Mouse (Mus musculus): ENCODE data around the gene Cacna1f. TPM values are rescaled to one million over a fixed set of nuclear protein-coding genes. Genes with fewer than 3 reads are reported as not detected.

The Cacna1f gene
- total and polyA plus RNA-seq, 3 experiments, result 0.02 TPM; not detected in 2

DNA sequence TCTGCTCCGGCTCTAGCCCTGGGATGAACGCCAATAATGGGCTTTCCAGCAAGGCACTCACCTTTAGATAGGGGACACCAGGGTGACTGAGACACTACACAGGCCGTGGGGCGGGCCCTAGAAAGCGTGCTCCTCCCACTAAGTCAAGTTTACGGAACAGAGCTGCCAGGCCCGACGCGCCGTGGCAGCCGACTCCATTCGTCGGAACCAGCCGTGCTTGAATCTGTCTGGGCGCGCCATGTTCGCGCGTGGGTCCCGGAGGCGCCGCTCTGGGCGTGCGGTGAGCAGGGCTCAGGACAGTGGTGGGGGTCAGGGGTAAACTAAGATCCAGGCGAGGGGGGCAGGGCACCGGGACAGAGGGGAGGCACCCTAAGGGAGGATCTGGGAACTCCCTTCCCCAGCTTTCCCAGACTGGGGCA lies 50.3 kb downstream of the Cacna1f start, which contains the start of gene Prickle3:
Gene Prickle3 (plus strand): TSS at position 40 of the 419 bp plus-strand sequence.
- Histone ChIP-seq H3K27ac (peak within 1 kb of the TSS; percentile 87), H3K9ac (ENCODE audit: low read depth, low read length) (peak within 1 kb of the TSS; percentile 85), H3K4me3 (peak within 1 kb of the TSS; percentile 56), H3K79me2 (replicated peaks; ENCODE audit: control insufficient read depth, insufficient read depth, low read length) (no peaks in the 10 kb centered on the region), H3K36me3 (ENCODE audit: control insufficient read depth, insufficient read depth, low read length) (peaks cover 13% of the 10 kb centered on the region), H3K4me1 (ENCODE audit: control insufficient read depth, insufficient read depth, low read length) (peaks cover 6% of the 10 kb centered on the region), H3K27me3 (ENCODE audit: control insufficient read depth, insufficient read depth, low read length) (no peaks in the 10 kb centered on the region)
- intact Hi-C loops (cut with DNase I), result loop anchor here (1.0 kb wide), 1 partner anchor 8 kb away; no protein-coding TSS in a partner anchor
- no peak for TF ChIP-seq CTCF (IDR thresholded peaks at IDR 0.05)
- TF ChIP-seq POLR2A (IDR thresholded peaks at IDR 0.05; ENCODE audit: insufficient read depth, low read depth, low read length), result peak; percentile 76
- WGBS, result 12% methylated on average over 26 of the region's 26 CpGs
- peak; percentile 74 to 85 for DNase-seq

DNA sequence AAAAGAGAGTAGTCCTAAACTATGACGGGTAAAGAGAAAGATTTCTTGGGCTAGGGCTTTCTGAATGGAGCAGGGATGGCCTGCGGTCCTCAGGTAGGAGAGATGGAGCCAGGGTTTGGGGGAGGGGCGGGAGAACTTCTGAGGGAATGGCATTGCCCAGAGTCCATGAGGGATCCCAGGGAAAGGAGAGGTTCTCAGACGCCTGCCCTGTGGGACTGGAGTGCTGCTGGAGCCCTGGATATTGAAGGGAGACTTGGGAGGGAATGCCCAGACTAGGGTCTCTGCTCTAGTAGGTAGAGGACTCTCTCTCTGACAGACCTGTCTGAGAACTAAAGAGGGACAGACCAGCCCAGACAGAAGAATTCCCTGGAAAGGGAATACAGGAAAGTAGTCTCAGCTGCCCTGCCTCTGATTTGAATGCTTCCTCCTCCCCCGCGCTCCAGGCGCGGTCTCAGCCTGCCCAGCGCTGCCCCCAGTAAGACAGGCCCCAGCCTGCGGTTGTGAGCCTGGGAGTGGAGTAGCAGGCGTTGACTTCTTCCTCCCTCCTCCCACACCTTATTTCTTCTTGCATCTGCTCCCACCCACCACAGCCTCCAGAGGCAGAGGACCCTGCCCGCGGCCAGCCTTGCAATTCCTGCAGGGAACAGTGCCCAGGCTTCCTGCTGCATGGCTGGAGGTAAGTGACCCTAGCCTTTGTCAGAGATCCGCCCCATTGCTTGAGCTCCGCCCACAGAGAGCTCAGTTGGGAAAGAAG lies 51.3 kb downstream of the Cacna1f start:
- 21% methylated on average over 15 of the region's 15 CpGs for WGBS
- Histone ChIP-seq H3K4me1 (ENCODE audit: control insufficient read depth, insufficient read depth, low read length) (peaks cover 6% of the 10 kb centered on the region), H3K27me3 (ENCODE audit: control insufficient read depth, insufficient read depth, low read length) (no peaks in the 10 kb centered on the region), H3K79me2 (replicated peaks; ENCODE audit: control insufficient read depth, insufficient read depth, low read length) (no peaks in the 10 kb centered on the region), H3K36me3 (ENCODE audit: control insufficient read depth, insufficient read depth, low read length) (peaks cover 16% of the 10 kb centered on the region), H3K4me3 (peak overlapping the region; percentile 56), H3K27ac (peak overlapping the region; percentile 87), H3K9ac (ENCODE audit: low read depth, low read length) (peak overlapping the region; percentile 85)
- TF ChIP-seq POLR2A (IDR thresholded peaks at IDR 0.05; ENCODE audit: insufficient read depth, low read depth, low read length), result peak; percentile 81
- no peak for TF ChIP-seq EP300 (IDR thresholded peaks at IDR 0.05; ENCODE audit: insufficient read depth, low read depth, low read length)
- DNase-seq, result peak; percentile 67 to 77
- intact Hi-C loops (cut with DNase I), result no loop called here

GRCm38 (mm10) chrX:7658785-7659589 lies 52.1 kb downstream of the Cacna1f start:
- Histone ChIP-seq H3K4me1 (ENCODE audit: control insufficient read depth, insufficient read depth, low read length) (peaks cover 9% of the 10 kb centered on the region), H3K79me2 (replicated peaks; ENCODE audit: control insufficient read depth, insufficient read depth, low read length) (no peaks in the 10 kb centered on the region), H3K9ac (ENCODE audit: low read depth, low read length) (peak overlapping the region; percentile 42), H3K4me3 (peak overlapping the region; percentile 56; the same call in 1 of the 2 replicates), H3K36me3 (ENCODE audit: control insufficient read depth, insufficient read depth, low read length) (peaks cover 18% of the 10 kb centered on the region), H3K27ac (peak overlapping the region; percentile 87), H3K27me3 (ENCODE audit: control insufficient read depth, insufficient read depth, low read length) (no peaks in the 10 kb centered on the region)
- TF ChIP-seq EP300 (IDR thresholded peaks at IDR 0.05; ENCODE audit: insufficient read depth, low read depth, low read length) (0 out of 2 replicates have a peak, but pooled peaks have one; percentile 46), CTCF (IDR thresholded peaks at IDR 0.05) (no peak)
- 43% methylated on average over 11 of the region's 11 CpGs for WGBS
- peak in 1 of 2 experiments; percentile 70 for DNase-seq
- intact Hi-C loops (cut with DNase I), result no loop called here

DNA sequence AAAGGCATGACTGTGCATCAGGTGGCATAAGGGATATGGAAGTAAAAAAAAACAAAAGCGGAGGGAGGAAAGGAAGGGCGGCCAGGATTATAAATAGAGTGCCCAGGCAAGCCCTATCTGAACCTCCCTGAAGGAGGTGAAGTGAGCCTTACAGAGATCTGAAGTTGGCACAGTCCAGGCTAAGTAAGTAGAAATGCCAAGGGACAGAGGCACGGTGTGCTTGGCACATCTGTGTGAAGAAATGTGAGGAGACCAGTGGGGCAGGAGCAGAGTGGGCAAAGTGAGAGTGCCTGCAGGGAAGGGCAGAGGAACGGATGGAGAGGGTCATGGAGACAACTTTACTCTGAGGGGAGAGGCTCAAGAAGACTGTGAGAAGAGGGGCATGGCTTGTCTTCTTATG lies 54.2 kb downstream of the Cacna1f start:
- H3K27ac ChIP-seq, result peak overlapping the region; percentile 70
- peak overlapping the region; percentile 10; the same call in 1 of the 2 replicates for H3K9ac ChIP-seq (ENCODE audit: low read depth, low read length)
- 43% methylated on average over 4 of the region's 4 CpGs for WGBS
- no peaks in the 10 kb centered on the region for H3K27me3 ChIP-seq (ENCODE audit: control insufficient read depth, insufficient read depth, low read length)
- H3K4me3 ChIP-seq, result no peak overlapping the region
- no peaks in the 10 kb centered on the region for H3K79me2 ChIP-seq (replicated peaks; ENCODE audit: control insufficient read depth, insufficient read depth, low read length)
- intact Hi-C loops (cut with DNase I), result no loop called here
- H3K4me1 ChIP-seq (ENCODE audit: control insufficient read depth, insufficient read depth, low read length), result peaks cover 11% of the 10 kb centered on the region
- peak in 1 of 2 experiments; percentile 14 for DNase-seq
- TF ChIP-seq EP300 (IDR thresholded peaks at IDR 0.05; ENCODE audit: insufficient read depth, low read depth, low read length), result no peak
- no peak for TF ChIP-seq POLR2A (IDR thresholded peaks at IDR 0.05; ENCODE audit: insufficient read depth, low read depth, low read length)
- TF ChIP-seq CTCF (IDR thresholded peaks at IDR 0.05), result no peak
- H3K36me3 ChIP-seq (ENCODE audit: control insufficient read depth, insufficient read depth, low read length), result peaks cover 27% of the 10 kb centered on the region

- H3K79me2 ChIP-seq (replicated peaks; ENCODE audit: control insufficient read depth, insufficient read depth, low read length), result no peaks in the 10 kb centered on the region
- intact Hi-C loops (cut with DNase I), result no loop called here
- TF ChIP-seq CTCF (IDR thresholded peaks at IDR 0.05) (no peak), POLR2A (IDR thresholded peaks at IDR 0.05; ENCODE audit: insufficient read depth, low read depth, low read length) (no peak), EP300 (IDR thresholded peaks at IDR 0.05; ENCODE audit: insufficient read depth, low read depth, low read length) (no peak)
- no peak overlapping the region for H3K4me3 ChIP-seq
- peaks cover 28% of the 10 kb centered on the region for H3K36me3 ChIP-seq (ENCODE audit: control insufficient read depth, insufficient read depth, low read length)
- no peak for DNase-seq
- H3K4me1 ChIP-seq (ENCODE audit: control insufficient read depth, insufficient read depth, low read length), result peaks cover 11% of the 10 kb centered on the region
- peak overlapping the region; percentile 82 for H3K27ac ChIP-seq
- WGBS, result 53% methylated on average over 3 of the region's 3 CpGs
- no peaks in the 10 kb centered on the region for H3K27me3 ChIP-seq (ENCODE audit: control insufficient read depth, insufficient read depth, low read length)
- no peak overlapping the region for H3K9ac ChIP-seq (ENCODE audit: low read depth, low read length)
Measured at GRCm38 (mm10) chrX:7662936-7663335, 56.1 kb downstream of the Cacna1f start.

Data from heart, adult 2 months (tissue).